ENCODE assay signal across 8 mouse cellular contexts in the genomic region with DNA sequence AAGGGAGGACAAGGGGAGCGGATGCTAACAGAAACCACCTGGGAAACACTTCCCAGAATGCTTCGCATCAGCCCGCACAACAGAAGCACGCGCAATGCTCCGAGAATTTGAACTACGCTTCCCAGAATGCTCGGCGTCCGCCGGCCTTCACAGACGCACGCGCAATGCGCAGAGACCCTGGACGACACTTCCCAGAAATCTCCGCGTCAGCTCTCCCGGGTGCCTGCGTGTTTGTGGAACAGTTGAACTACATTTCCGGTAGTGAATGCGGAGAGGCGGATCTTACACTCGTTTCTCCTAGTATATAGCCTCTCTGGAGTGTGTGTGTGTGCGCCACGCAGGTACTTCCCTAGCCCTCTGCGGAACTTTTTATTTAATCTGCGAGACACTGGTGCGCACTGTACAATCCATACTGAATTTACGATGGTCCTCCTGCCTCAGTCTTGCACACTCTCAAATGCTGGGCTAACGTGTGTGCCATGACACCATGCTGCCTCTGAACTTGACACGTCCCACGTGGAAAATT. TPM values are rescaled to one million over a fixed set of nuclear protein-coding genes. Genes with fewer than 3 reads are reported as not detected.
DNase-seq lines count a peak whose midpoint lies in the region; ATAC-seq and TF ChIP-seq lines count a peak whose summit lies in the region.

A gene (minus strand): TSS at position 100 of the 526 bp plus-strand sequence.

- ATAC-seq in forebrain, embryonic 12.5 days (ENCODE audit: low FRiP score): peak; percentile 94
- ATAC-seq in heart, postnatal 0 days (ENCODE audit: insufficient read depth, low read depth): peak; percentile 96
- peak; percentile 95 for ATAC-seq in liver, embryonic 16.5 days (ENCODE audit: low read depth)
- peak; percentile 93 for ATAC-seq in neural tube, embryonic 13.5 days (ENCODE audit: low read depth)

- no peaks in the 10 kb centered on the region for H3K9me3 ChIP-seq in E14TG2a.4 (ENCODE audit: low read length)
- no peaks in the 10 kb centered on the region for H3K9me3 ChIP-seq in forebrain, embryonic 12.5 days
- H3K9me3 ChIP-seq in heart, postnatal 0 days (replicated peaks; ENCODE audit: control insufficient read depth, low read length): no peaks in the 10 kb centered on the region
- no peaks in the 10 kb centered on the region for H3K9me3 ChIP-seq in liver, embryonic 16.5 days (replicated peaks; ENCODE audit: control insufficient read depth, low read length)
- H3K9me3 ChIP-seq in neural tube, embryonic 13.5 days: no peaks in the 10 kb centered on the region

- DNase-seq in c-Kit-positive CD71-positive TER-119-positive erythroid progenitor cells, embryonic 14.5 days (ENCODE audit: low spot score): peak; percentile 90
- DNase-seq in heart, postnatal 0 days (ENCODE audit: low spot score): peak; percentile 94
- peak; percentile 93 to 96 for DNase-seq in kidney, postnatal 4 days

- peak within 1 kb of the TSS; percentile 71 for H3K4me2 ChIP-seq in forebrain, embryonic 12.5 days
- H3K4me2 ChIP-seq in heart, postnatal 0 days (ENCODE audit: low read depth, low read length): peak within 1 kb of the TSS; percentile 96
- H3K4me2 ChIP-seq in liver, embryonic 16.5 days (ENCODE audit: low read depth, low read length): peak within 1 kb of the TSS; percentile 87
- H3K4me2 ChIP-seq in neural tube, embryonic 13.5 days: peak within 1 kb of the TSS; percentile 81

- WGBS in forebrain, embryonic 12.5 days: under 1% methylated on average over 33 of the region's 33 CpGs
- WGBS in heart, postnatal 0 days: under 1% methylated on average over 33 of the region's 33 CpGs
- under 1% methylated on average over 33 of the region's 33 CpGs for WGBS in liver, embryonic 16.5 days (ENCODE audit: insufficient replicate concordance)
- under 1% methylated on average over 33 of the region's 33 CpGs for WGBS in neural tube, embryonic 13.5 days

- no peak for TF ChIP-seq CTCF in E14TG2a.4 (conservative IDR thresholded peaks at IDR 0.05; ENCODE audit: low read length)
- no peak for TF ChIP-seq CTCF in heart, postnatal 0 days (IDR thresholded peaks at IDR 0.05; ENCODE audit: low read depth)
- no peak for TF ChIP-seq CTCF in testis, adult 2 months (IDR thresholded peaks at IDR 0.05; ENCODE audit: control insufficient read depth, insufficient read depth, insufficient replicate concordance, low read depth, low read length)

- H3K4me3 ChIP-seq in E14TG2a.4 (replicated peaks; ENCODE audit: low read length): peak within 1 kb of the TSS; percentile 71
- H3K4me3 ChIP-seq in forebrain, embryonic 12.5 days (replicated peaks): peak within 1 kb of the TSS; percentile 53
- peak within 1 kb of the TSS; percentile 69 for H3K4me3 ChIP-seq in heart, postnatal 0 days (ENCODE audit: low read depth, low read length)
- peak within 1 kb of the TSS; percentile 69 for H3K4me3 ChIP-seq in liver, embryonic 16.5 days (ENCODE audit: low read depth, low read length)
- peak within 1 kb of the TSS; percentile 66 for H3K4me3 ChIP-seq in neural tube, embryonic 13.5 days
- H3K4me3 ChIP-seq in testis, adult 2 months (ENCODE audit: control insufficient read depth, low read depth, low read length): peak within 1 kb of the TSS; percentile 93

- peak; percentile 85 for TF ChIP-seq POLR2A in testis, adult 2 months (IDR thresholded peaks at IDR 0.05; ENCODE audit: control insufficient read depth, low read depth, low read length)

- H3K27ac ChIP-seq in forebrain, embryonic 12.5 days: peak within 1 kb of the TSS; percentile 79
- H3K27ac ChIP-seq in heart, postnatal 0 days (ENCODE audit: low read depth): peak within 1 kb of the TSS; percentile 80
- H3K27ac ChIP-seq in liver, embryonic 16.5 days (ENCODE audit: low read length): peak within 1 kb of the TSS; percentile 75; the same call in 1 of the 2 replicates
- H3K27ac ChIP-seq in neural tube, embryonic 13.5 days (replicated peaks): peak within 1 kb of the TSS; percentile 85
- peak within 1 kb of the TSS; percentile 89 for H3K27ac ChIP-seq in testis, adult 2 months (ENCODE audit: control insufficient read depth, insufficient read depth, low read depth, low read length)

- H3K9ac ChIP-seq in forebrain, embryonic 12.5 days: peak within 1 kb of the TSS; percentile 75
- H3K9ac ChIP-seq in heart, postnatal 0 days (replicated peaks; ENCODE audit: low read depth, low read length): peak within 1 kb of the TSS; percentile 60
- peak within 1 kb of the TSS; percentile 74 for H3K9ac ChIP-seq in liver, embryonic 16.5 days (ENCODE audit: low read depth, low read length)
- peak within 1 kb of the TSS; percentile 82 for H3K9ac ChIP-seq in neural tube, embryonic 13.5 days

- no peak for TF ChIP-seq EP300 in heart, postnatal 0 days (IDR thresholded peaks at IDR 0.05; ENCODE audit: low read depth)

- H3K27me3 ChIP-seq in E14TG2a.4 (ENCODE audit: insufficient read depth, low read length): no peaks in the 10 kb centered on the region
- H3K27me3 ChIP-seq in forebrain, embryonic 12.5 days: peaks cover 7% of the 10 kb centered on the region
- no peaks in the 10 kb centered on the region for H3K27me3 ChIP-seq in heart, postnatal 0 days (ENCODE audit: control insufficient read depth, insufficient read depth, low read length)
- H3K27me3 ChIP-seq in liver, embryonic 16.5 days (ENCODE audit: control insufficient read depth, insufficient read depth, low read depth, low read length): no peaks in the 10 kb centered on the region
- H3K27me3 ChIP-seq in neural tube, embryonic 13.5 days: peaks cover 5% of the 10 kb centered on the region; the same call in 1 of the 2 replicates
- H3K27me3 ChIP-seq in testis, adult 2 months (ENCODE audit: control insufficient read depth, insufficient read depth, low read length): no peaks in the 10 kb centered on the region

- H3K36me3 ChIP-seq in E14TG2a.4 (ENCODE audit: insufficient read depth, low read length): peaks cover 5% of the 10 kb centered on the region
- H3K36me3 ChIP-seq in forebrain, embryonic 12.5 days (replicated peaks): peaks cover 12% of the 10 kb centered on the region; the same call in 1 of the 2 replicates
- no peaks in the 10 kb centered on the region for H3K36me3 ChIP-seq in heart, postnatal 0 days (replicated peaks; ENCODE audit: control insufficient read depth, insufficient read depth, low read length)
- no peaks in the 10 kb centered on the region for H3K36me3 ChIP-seq in liver, embryonic 16.5 days (ENCODE audit: control insufficient read depth, insufficient read depth)
- peaks cover 14% of the 10 kb centered on the region for H3K36me3 ChIP-seq in neural tube, embryonic 13.5 days
- H3K36me3 ChIP-seq in testis, adult 2 months (ENCODE audit: control insufficient read depth, insufficient read depth, low read length): no peaks in the 10 kb centered on the region

- peaks cover 6% of the 10 kb centered on the region for H3K4me1 ChIP-seq in E14TG2a.4 (replicated peaks; ENCODE audit: low read depth, low read length)
- H3K4me1 ChIP-seq in forebrain, embryonic 12.5 days: peaks cover 11% of the 10 kb centered on the region
- peaks cover 4% of the 10 kb centered on the region; the same call in 1 of the 2 replicates for H3K4me1 ChIP-seq in heart, postnatal 0 days (ENCODE audit: control insufficient read depth, insufficient read depth)
- H3K4me1 ChIP-seq in liver, embryonic 16.5 days (ENCODE audit: control insufficient read depth, low read depth, low read length): peaks cover 10% of the 10 kb centered on the region
- peaks cover 15% of the 10 kb centered on the region for H3K4me1 ChIP-seq in neural tube, embryonic 13.5 days (replicated peaks)
- peaks cover 4% of the 10 kb centered on the region for H3K4me1 ChIP-seq in testis, adult 2 months (ENCODE audit: control insufficient read depth, insufficient read depth, low read length)

RNA-seq across cellular contexts. Expression of the gene that starts here (rescaled TPM):
- 17.8 and 19.0 TPM in 2 replicates for polyA plus RNA-seq in forebrain, embryonic 12.5 days (2016; fragmentation: Nextera tagmentation; extraction: Ambion mirVana)
- total RNA-seq in heart, postnatal 0 days (2014; rRNA removed; ENCODE audit: low replicate concordance): 0.95 and 4.1 TPM in 2 replicates
- polyA plus RNA-seq in heart, postnatal 0 days (2015; fragmentation: Nextera tagmentation; extraction: Ambion mirVana): 2.8 and 2.9 TPM in 2 replicates
- 1.8 and 2.3 TPM in 2 replicates for polyA plus RNA-seq in liver, embryonic 16.5 days (2015; fragmentation: Nextera tagmentation; extraction: Ambion mirVana)
- polyA plus RNA-seq in neural tube, embryonic 13.5 days (2015; fragmentation: Nextera tagmentation; extraction: Ambion mirVana): 18.2 and 19.2 TPM in 2 replicates
- polyA plus RNA-seq in testis, adult 2 months (2012; rRNA removed): 10.5 and 10.8 TPM in 2 replicates

Comparison
In these comparisons a context has a peak if more than half of its experiments do, and no peak if none do; other contexts are left out.
1. Peak in every context shown above with its lines: DNase-seq, ATAC-seq, H3K4me3 ChIP-seq and H3K27ac ChIP-seq.